Mouse (Mus musculus) mature B cell (primary cell): ENCODE results near the gene Bpifb5.
"Not testable (repeated sequence)": the region's sequence is repeated elsewhere in the genome, so short reads cannot be mapped to it uniquely, and the experiment has no call there.

Experiments used
- in situ Hi-C: fragments of 300-500 bp; cut with MboI; formaldehyde crosslinking; loops from 2 replicates; pipeline ENCODE4 v1.14.3; 2019

The Bpifb5 gene

DNA sequence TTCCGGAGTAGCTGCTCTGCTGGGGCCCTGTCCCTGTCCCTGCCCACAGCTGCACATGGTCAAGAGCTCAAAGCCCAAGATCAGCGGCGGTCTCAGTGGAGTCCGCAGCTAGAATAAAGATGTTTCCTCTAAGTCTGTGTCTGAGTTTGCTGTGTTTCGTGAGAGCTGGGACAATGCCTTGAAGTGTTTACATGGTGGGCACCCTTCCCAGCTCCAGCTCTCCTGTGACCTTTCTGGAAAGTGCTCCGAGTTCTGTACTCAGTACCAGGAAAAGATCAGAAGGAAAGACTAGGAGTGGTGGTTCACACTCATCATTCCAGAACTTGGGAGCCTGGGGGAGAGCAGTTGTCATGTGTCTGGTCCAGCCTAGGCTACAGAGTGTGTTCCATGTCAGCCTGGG is 17.2 kb downstream of the Bpifb5 start:
- in situ Hi-C loops = no loop called here

DNA sequence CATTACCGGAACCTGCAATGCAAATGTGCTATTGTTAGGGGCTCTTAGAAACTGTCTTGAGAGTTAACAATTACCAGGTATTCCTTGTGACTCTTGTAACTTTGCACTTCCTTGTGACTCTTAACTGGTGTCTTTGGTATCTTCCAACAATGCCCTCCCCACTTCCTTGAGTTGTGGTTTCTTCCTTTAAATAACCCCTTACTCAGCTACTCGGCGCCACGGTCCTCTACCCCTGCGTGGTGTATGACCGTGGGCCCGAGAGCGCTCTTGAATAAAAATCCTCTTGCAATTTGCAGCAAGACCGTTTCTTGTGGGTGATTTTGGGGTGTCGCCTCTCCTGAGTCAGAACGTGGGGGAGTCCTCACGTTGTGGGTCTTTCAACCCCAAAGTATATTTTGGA is 19.2 kb downstream of the Bpifb5 start:
- in situ Hi-C loops = not testable (repeated sequence)

DNA sequence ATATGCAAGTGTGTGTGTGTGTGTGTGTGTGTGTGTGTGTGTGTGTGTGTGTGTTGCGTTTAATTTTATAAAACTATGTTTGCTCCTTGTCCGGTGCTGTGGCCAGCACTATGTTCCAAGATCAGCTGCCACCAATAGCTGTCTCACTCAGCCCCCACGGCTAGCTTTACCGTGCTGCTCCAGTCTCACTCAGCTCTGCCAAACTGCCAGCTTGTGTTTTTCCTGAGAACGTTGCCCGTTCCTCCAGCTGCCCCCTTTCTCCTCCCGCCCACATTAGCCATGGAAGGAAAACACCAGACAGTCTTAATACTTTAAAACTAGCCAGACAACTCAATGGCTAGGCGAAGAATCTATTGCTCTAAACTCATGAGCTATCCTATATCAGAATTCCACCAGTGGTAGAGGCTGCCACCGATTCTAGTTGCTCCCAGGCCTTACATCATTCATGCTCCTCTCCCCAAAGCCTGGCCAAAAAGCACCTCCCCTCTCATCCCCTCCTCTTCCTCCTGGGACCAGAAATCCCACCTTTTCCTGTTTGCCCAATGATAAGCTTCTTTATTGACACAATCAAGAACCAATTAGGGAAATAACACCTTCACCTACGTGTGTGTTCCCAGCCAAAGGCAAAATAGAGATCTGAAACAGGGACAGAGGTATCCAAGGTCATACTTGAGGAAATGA is 20.0 kb downstream of the Bpifb5 start:
- in situ Hi-C loops = no loop called here

DNA sequence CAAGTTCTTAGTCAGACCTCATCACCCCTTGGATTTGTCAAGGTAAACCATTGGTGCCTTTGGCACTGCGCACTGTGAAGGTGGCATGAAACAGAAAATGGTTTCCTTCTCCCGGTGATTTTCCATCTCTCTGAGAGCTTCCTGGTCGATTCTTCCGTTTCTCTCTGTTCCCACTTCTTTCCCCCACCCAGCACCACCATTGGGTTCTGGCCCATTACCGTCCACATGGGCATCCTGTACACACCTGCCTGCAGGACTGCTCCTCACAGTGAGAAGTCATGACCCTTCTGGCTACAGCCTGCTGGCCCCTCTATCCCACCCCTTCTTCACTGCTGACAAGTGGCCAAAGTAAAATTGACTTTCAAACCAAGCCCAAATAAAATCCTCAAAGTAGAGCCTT is 21.8 kb downstream of the Bpifb5 start:
- in situ Hi-C loops = no loop called here

DNA sequence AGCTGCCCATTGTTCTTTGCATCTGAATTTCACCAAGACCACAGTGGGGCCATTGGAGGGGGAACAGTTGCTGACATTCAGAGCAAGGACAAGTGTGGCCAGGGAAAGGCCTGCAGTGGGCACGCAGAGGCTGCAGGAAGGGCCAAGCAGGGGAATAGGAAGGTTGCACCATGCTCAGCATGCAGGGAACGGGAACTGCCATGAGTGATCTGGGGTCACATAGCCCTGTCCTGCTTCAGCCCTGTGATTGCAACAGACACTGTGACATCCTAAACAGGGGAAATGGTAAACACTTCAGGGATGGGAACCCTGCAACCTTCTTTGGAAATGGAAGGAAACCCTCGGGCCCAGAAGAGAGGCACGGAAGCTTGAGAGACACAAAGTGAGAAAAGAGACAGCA is 31.7 kb downstream of the Bpifb5 start:
- in situ Hi-C loops = not testable (repeated sequence)

DNA sequence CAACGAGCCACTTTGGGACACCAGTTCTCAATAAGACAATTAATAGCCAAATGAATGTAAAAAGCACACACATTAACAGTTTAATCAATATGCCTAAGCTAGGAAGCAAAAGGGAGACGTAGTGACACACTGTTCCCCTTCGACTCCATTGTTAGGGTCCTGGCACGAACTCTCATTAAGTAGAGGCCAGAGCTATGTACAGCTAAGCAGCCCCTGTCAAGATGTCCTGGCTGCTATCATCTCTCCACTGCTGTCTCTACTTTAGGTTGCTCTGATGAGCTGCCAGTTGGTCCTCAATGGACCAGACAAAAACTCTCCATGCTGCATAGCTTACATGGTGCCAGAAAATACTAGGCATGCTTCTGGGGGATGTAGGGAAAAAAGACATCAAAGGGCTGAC is 32.2 kb downstream of the Bpifb5 start:
- in situ Hi-C loops = no loop called here

DNA sequence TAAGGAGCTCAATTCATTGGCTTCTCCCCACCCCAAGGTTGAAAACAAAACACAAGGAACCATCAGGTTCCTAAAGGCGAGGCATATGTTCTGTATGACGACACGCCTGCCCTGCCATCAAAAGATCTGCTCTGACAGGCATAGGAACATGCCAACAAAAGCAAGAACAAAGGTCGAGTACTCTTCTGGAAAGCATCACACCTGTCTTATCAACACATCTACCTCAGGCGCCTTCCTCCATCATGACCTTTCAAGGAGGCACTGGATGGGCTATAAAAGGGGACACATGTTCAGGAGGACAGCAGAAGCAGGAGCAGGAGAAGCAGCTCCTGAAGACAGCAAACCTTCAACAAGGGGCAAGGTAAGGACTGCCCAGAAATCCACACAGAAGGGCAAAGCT is 34.0 kb downstream of the Bpifb5 start, which contains the start of gene Bpifb9a:
Gene Bpifb9a (plus strand): TSS at position 301 of the 400 bp plus-strand sequence.
- in situ Hi-C loops = not testable (repeated sequence)

DNA sequence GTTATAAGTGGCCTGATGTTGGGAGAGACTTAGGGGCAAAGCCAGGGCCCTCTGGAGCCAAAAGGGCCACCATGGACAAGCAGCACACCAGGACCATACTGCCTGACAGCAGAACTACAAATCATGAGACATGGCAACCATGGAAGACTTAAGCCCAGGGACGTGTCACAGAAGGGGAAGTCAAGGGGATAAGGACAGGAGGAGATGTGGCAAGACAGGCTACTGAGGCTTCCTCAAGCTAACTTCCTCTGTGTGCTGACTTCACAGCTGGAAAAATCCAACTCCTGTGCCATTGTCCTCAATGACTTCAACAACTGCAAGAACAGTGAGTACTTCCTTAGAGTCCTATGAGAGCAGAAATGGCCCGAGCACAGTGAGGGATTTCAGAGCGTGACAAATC is 40.9 kb downstream of the Bpifb5 start:
- in situ Hi-C loops = not testable (repeated sequence)
